Mouse (Mus musculus) right cerebral cortex, postnatal 4 days (tissue): ENCODE data around the gene Olfr353.

Source experiments
- DNase-seq: peaks from one replicate; pipeline ENCODE4 v3.0.0-alpha.2; 2022

The Olfr353 gene

GRCm38 (mm10) chr2:36892836-36893235, at the start of gene Olfr353:
Olfr353 (minus strand) TSS chr2:36892936.
- no peak for DNase-seq

- no peak for DNase-seq
Observed at GRCm38 (mm10) chr2:36936821-36937220, 44.1 kb upstream of the Olfr353 start, which contains the start of gene Olfr356. Olfr356 (plus strand) TSS chr2:36937121.

GRCm38 (mm10) chr2:36928797-36929196, 36.1 kb upstream of the Olfr353 start, which contains the start of gene Olfr355:
Olfr355 (minus strand) TSS chr2:36928897.
- no peak for DNase-seq

GRCm38 (mm10) chr2:36905380-36905779, 12.6 kb upstream of the Olfr353 start, which contains the start of gene Olfr354:
Olfr354 (plus strand) TSS chr2:36905680.
- no peak for DNase-seq

DNA sequence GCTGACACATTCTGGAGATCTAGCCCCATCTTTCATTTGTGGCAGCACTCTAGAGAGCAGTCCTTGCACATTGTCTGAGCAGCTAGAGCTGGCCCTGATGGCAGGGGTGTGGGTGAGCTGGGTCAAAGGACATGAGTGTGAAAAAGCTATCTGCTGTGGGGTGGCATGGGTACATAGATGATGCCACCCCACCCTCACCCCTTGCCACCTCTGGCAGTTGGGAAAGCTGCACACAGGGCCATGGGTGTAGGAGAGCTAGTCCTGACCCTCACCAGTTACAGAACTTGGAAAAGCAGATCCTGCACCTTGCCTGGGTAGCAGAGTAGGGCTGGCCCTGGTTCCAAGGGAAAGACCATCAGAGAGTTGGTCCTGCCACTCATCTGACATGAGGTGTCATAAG, 4.4 kb upstream of the Olfr353 start:
- no peak for DNase-seq

DNA sequence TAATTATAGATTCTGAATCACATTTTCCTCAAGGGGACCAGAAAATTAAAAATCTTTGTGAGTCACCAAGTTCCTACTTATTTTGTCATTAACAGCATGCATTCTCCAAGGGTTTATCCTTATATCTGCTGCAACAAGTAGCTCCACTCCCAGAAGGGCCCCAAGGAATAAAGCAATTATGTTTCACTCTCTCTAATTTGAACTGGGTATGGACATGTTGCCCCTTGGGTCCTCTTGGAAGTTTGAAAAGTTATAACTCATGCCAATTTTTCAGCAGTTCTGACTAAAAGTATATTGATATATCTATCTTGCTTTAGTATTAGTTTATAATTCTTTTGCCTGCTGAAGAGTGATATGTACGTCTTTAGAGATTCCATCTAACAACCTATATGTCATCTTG, 24.6 kb downstream of the Olfr353 start, which contains the start of gene Olfr352:
TSS of gene Olfr352 (plus strand) at position 301 of the 400 bp plus-strand sequence.
- DNase-seq: no peak

- DNase-seq: no peak
Observed at GRCm38 (mm10) chr2:36862560-36862959, 30.2 kb downstream of the Olfr353 start, which contains the start of gene Olfr351. Olfr351 (minus strand) TSS chr2:36862660.

DNA sequence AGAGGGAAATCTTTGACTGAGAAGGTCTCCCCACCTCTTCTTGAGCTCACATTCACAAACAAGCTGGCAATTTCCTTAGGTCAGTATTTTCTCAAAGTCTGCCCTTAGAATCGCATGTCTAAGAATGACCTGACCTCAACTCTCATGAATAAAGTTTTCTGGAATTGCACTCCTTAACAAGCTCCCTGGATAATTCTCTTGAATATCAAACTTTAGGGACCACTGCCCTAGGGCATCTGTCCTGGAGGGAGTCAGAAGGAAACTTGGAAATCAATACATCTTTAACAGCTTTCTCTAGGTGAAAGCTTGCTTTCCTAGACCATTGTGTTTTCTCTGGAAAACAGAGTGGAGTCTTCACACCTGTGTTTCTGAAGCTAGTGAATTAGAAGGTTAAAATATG, 46.7 kb downstream of the Olfr353 start, which contains the start of gene Olfr350:
TSS of gene Olfr350 (plus strand) at position 301 of the 400 bp plus-strand sequence.
- no peak for DNase-seq
